Mouse (Mus musculus) heart, adult 2 months (tissue): ENCODE data around the gene Ranbp1. TPM values are rescaled to one million over a fixed set of nuclear protein-coding genes. Genes with fewer than 3 reads are reported as not detected.

Source experiments
- DNase-seq, 2 experiments: peaks; one replicate each; pipeline ENCODE4 v3.0.0; 2021
- H3K27ac ChIP-seq: fragments of 200-600 bp; 2 replicates; pipeline ENCODE4 v1.8.1; 2022
- H3K27me3 ChIP-seq: fragments of 200-500 bp; 2 replicates; pipeline ENCODE4 v1.6.1; 2012; ENCODE audit warnings: mild to moderate bottlenecking, low read length, inconsistent platforms, mixed read lengths; ENCODE audit not compliant: control insufficient read depth, insufficient read depth
- H3K36me3 ChIP-seq: fragments of 200-500 bp; 2 replicates; pipeline ENCODE4 v1.6.1; 2012; ENCODE audit warnings: low read length, inconsistent platforms; ENCODE audit not compliant: control insufficient read depth, insufficient read depth
- H3K4me1 ChIP-seq: fragments of 200-500 bp; 2 replicates; pipeline ENCODE4 v1.6.1; 2011; ENCODE audit warnings: low read length; ENCODE audit not compliant: control insufficient read depth, insufficient read depth
- H3K4me3 ChIP-seq: fragments of 200-600 bp; 2 replicates; pipeline ENCODE4 v1.8.1; 2022
- H3K79me2 ChIP-seq: fragments of 200-500 bp; replicated peaks from 2 replicates; pipeline ENCODE4 v1.6.1; 2012; ENCODE audit warnings: mild to moderate bottlenecking, inconsistent platforms, low read length, moderate library complexity, mixed read lengths; ENCODE audit not compliant: control insufficient read depth, insufficient read depth
- H3K9ac ChIP-seq: fragments of 200-500 bp; 2 replicates; pipeline ENCODE4 v1.6.1; 2012; ENCODE audit warnings: low read depth, mild to moderate bottlenecking, control low read depth, inconsistent platforms, low read length, mixed read lengths
- CTCF ChIP-seq: fragments of 200-600 bp; IDR thresholded peaks from 2 replicates; pipeline ENCODE4 v1.8.1; 2022; ENCODE audit warnings: antibody characterized with exemption, mild to moderate bottlenecking, moderate library complexity
- EP300 ChIP-seq: fragments of 200-500 bp; IDR thresholded peaks from 2 replicates; pipeline ENCODE4 v1.6.1; 2011; ENCODE audit warnings: low read depth, low read length, control low read depth; ENCODE audit not compliant: insufficient read depth
- POLR2A ChIP-seq: fragments of 200-500 bp; IDR thresholded peaks from 2 replicates; pipeline ENCODE4 v1.6.1; 2011; ENCODE audit warnings: mild to moderate bottlenecking, low read depth, low read length, control low read depth; ENCODE audit not compliant: insufficient read depth
- WGBS: fragments of 180-500 bp; shearing (Covaris S2); methylation state at CpG from one replicate; pipeline ENCODE4 v1.1.7; 2018; 5-methylcytosine and 5-hydroxymethylcytosine counted together
- intact Hi-C: fragments of 180-260 bp; cut with DNase I; formaldehyde crosslinking; loops from one replicate; pipeline ENCODE4 v1.15.1; 2025
- polyA plus RNA-seq: library from polyadenylated mRNA; depleted of rRNA; stranded (reverse); fragments of >200 nt; gene quantifications from 2 replicates; pipeline ENCODE4 v1.2.3, GENCODE M21; 2012
- total RNA-seq, 2 experiments: library from RNA; stranded (reverse); gene quantifications; 2 replicates each; pipeline ENCODE4 v1.2.3; 2021

Gene Ranbp1
- total and polyA plus RNA-seq, 3 experiments, result 25.1 to 41.2 (median 40.1) TPM

DNA sequence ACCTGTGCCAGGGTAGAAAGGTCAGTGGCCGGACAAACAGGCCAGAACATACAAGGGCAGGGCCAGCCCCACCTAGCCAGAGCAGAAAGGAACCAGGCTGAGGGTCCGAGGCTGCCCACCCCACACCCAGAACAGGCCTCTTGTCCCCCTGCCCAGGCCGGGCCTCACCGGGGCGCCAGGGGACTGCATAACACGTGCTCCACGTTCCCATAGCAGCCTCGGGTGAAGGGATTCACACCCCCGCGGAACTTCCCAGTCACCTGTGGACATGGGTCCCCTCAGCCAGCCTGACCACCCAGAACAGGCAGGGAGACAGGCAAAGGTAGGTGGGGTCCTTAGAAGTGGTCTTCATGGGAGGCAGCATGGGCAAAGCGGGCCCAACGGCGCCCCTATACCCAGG, 21.3 kb downstream of the Ranbp1 start:
- no peak overlapping the region for H3K27ac ChIP-seq
- no peaks in the 10 kb centered on the region for H3K27me3 ChIP-seq
- intact Hi-C loops, result no loop called here
- H3K36me3 ChIP-seq, result no peaks in the 10 kb centered on the region
- 90% methylated on average over 13 of the region's 13 CpGs for WGBS
- no peak overlapping the region for H3K9ac ChIP-seq
- H3K79me2 ChIP-seq, result peaks cover 4% of the 10 kb centered on the region
- no peak for DNase-seq
- no peak overlapping the region for H3K4me3 ChIP-seq
- peaks cover 24% of the 10 kb centered on the region for H3K4me1 ChIP-seq
- TF ChIP-seq POLR2A, result no peak
- no peak for TF ChIP-seq CTCF
- no peak for TF ChIP-seq EP300

DNA sequence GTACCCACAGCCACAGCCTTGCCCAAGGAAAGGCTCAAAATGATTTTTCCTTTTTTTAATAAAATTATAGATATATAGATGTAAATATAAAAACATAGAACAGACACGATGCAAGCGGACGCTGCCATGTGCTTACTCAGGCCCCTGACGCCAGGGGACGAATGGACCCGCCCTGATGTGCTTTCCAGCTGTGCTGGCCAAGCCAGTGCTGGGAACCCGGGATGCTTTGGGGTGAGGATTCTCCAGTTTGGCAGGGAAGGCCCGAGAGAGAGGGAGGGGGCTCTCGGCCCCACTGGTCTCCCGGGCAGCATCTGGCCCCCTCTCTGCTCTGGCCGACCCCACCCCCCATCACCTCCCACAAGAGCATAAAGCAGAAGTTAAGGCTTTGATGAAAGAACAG, 26.3 kb downstream of the Ranbp1 start:
- Histone ChIP-seq H3K27me3 (no peaks in the 10 kb centered on the region), H3K9ac (no peak overlapping the region), H3K4me1 (no peaks in the 10 kb centered on the region), H3K27ac (no peak overlapping the region), H3K79me2 (no peaks in the 10 kb centered on the region), H3K36me3 (no peaks in the 10 kb centered on the region), H3K4me3 (no peak overlapping the region)
- DNase-seq, result no peak
- WGBS, result 79% methylated on average over 11 of the region's 11 CpGs
- TF ChIP-seq CTCF (no peak), EP300 (no peak), POLR2A (no peak)
- intact Hi-C loops, result no loop called here

GRCm38 (mm10) chr16:18221543-18221898, 27.0 kb downstream of the Ranbp1 start:
- Histone ChIP-seq H3K27ac (no peak overlapping the region), H3K4me1 (no peaks in the 10 kb centered on the region), H3K4me3 (no peak overlapping the region), H3K27me3 (no peaks in the 10 kb centered on the region), H3K36me3 (no peaks in the 10 kb centered on the region), H3K9ac (no peak overlapping the region), H3K79me2 (no peaks in the 10 kb centered on the region)
- 75% methylated on average over 11 of the region's 11 CpGs for WGBS
- TF ChIP-seq CTCF, result 0 out of 2 replicates have a peak, but pooled peaks have one; percentile 19
- no peak for TF ChIP-seq POLR2A
- intact Hi-C loops, result no loop called here
- no peak for DNase-seq

DNA sequence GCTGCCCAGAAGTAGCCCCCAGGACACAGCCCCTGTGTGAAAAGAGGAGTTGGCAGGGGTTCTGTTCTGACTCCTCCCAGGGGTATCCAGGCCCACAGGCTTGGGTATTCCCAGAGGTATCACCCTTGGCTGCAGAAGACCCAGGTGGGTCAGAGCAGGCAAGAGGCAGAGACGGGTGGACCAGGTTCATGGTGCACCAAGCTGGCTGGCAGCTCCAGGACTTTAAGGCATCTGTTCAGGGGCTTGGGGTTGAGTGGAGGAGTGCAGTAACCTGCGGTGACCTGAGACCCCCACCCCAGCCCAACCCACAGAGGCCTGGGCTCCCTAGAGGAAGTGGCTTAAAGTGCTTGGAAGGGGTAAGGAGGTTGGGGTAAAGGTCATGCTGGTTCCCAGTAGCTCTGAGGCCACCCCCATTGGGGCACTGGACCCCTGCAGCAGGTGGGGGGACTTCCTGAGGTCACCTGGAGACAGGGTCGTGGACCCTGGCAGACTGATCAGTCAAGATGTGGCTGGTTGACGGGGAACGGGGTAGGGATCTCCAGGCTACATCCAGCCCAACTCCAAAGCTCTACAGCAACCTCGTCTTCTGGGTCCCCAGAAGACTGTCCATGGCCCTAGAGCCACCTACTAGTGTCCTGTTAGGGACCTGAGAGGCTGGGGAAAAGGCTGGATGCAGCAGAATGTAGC, 27.5 kb downstream of the Ranbp1 start:
- whole genome bisulfite sequencing, result 91% methylated on average over 6 of the region's 6 CpGs
- intact Hi-C loops, result no loop called here
- Histone ChIP-seq H3K9ac (no peak overlapping the region), H3K27ac (no peak overlapping the region), H3K4me1 (no peaks in the 10 kb centered on the region), H3K27me3 (no peaks in the 10 kb centered on the region), H3K79me2 (no peaks in the 10 kb centered on the region), H3K36me3 (no peaks in the 10 kb centered on the region), H3K4me3 (no peak overlapping the region)
- TF ChIP-seq CTCF, result no peak
- no peak for TF ChIP-seq POLR2A
- no peak for TF ChIP-seq EP300
- DNase-seq, result no peak

DNA sequence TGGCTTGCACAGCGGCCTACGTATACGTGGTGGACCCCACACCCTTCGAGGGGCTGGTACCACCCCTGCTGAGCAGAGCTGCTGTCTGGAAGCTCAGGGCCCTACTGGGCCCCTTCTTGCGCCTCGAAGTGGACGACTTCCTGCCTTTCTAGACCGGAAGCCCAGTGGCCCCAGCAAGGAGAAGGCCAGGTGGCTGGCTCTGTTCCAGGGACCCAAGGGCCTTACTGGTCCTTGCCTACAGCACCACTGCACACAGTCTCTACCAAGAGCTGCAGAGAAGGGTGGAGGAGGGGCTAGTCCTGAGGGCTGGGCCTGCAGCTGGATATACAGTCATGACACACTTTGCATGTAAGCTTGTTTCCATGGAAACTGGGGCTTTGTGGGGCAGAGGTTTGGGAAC, 28.5 kb downstream of the Ranbp1 start:
- intact Hi-C loops, result no loop called here
- Histone ChIP-seq H3K27ac (no peak overlapping the region), H3K9ac (no peak overlapping the region), H3K27me3 (no peaks in the 10 kb centered on the region), H3K4me3 (no peak overlapping the region), H3K79me2 (no peaks in the 10 kb centered on the region), H3K4me1 (no peaks in the 10 kb centered on the region), H3K36me3 (no peaks in the 10 kb centered on the region)
- no peak for DNase-seq
- 47% methylated on average over 8 of the region's 8 CpGs for WGBS
- TF ChIP-seq CTCF (no peak), EP300 (no peak), POLR2A (no peak)

GRCm38 (mm10) chr16:18218580-18218996, 29.9 kb downstream of the Ranbp1 start:
- H3K79me2 ChIP-seq, result no peaks in the 10 kb centered on the region
- TF ChIP-seq EP300, result no peak
- no peak for TF ChIP-seq POLR2A
- TF ChIP-seq CTCF, result no peak

More at GRCm38 (mm10) chr16:18218580-18218996, 29.9 kb downstream of the Ranbp1 start:
- no peak overlapping the region for H3K9ac ChIP-seq
- H3K27ac ChIP-seq, result no peak overlapping the region
- H3K36me3 ChIP-seq, result no peaks in the 10 kb centered on the region
- no peaks in the 10 kb centered on the region for H3K4me1 ChIP-seq
- no peaks in the 10 kb centered on the region for H3K27me3 ChIP-seq
- no peak overlapping the region for H3K4me3 ChIP-seq
- intact Hi-C loops, result no loop called here
- no peak for DNase-seq
- 69% methylated on average over 9 of the region's 9 CpGs for WGBS
